Mouse (Mus musculus) right cerebral cortex, postnatal 14 days (tissue): ENCODE results near the gene Mcat.
A peak's percentile ranks its signal among the peaks of the same experiment; 100 is the strongest.

Source experiments
- DNase-seq: peaks from one replicate; pipeline ENCODE4 v3.0.0; 2022

Mcat gene

GRCm38 (mm10) chr15:83563327-83563856, at the start of gene Mcat, which contains the start of gene Tspo:
Gene Mcat, minus strand, starts transcription at chr15:83563787.
Gene Tspo, plus strand, starts transcription at chr15:83563592.
- no peak for DNase-seq

- DNase-seq: peak; percentile 72
Observed at GRCm38 (mm10) chr15:83607115-83607802, 43.7 kb upstream of the Mcat start.

DNA sequence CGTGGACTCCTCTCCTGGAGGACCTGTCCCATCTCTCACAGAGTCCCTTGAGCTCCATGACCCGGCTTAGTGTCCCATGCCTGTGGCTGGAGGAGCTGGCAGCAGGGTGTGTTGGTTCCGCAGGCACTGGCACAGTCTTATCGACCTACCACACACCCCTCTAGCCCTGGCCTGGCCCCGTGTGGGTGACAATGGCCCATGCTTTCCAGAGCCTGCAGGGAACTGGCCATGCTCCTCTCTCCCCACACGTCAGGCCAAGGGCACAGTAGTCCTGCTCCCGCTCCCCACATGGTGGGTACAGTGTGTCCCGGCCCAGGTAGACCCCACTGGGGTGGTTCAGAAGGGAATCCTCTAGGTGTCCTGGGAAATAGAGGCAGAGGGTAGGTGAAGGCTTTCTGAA, 43.1 kb upstream of the Mcat start:
- no peak for DNase-seq

GRCm38 (mm10) chr15:83606216-83606615, 42.6 kb upstream of the Mcat start:
- DNase-seq: no peak

DNA sequence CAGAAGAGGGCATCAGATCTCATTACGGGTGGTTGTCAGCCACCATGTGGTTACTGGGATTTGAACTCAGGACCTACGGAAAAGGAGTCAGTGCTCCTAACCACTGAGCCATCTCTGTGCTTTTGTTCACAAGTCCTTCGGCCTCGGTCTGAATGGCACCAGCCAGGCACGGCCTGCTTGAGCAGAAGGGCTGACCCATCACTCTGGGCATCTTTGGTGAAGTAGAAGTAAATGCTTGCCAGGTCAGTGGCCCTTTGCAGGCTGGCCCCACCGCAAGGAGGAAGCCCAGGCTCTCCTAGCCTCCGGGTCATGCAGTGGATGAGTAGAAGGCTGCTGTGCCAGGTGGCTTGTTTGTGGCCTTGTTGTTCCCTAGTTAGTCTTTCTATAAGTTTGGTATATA, 39.8 kb upstream of the Mcat start:
- DNase-seq: no peak

DNA sequence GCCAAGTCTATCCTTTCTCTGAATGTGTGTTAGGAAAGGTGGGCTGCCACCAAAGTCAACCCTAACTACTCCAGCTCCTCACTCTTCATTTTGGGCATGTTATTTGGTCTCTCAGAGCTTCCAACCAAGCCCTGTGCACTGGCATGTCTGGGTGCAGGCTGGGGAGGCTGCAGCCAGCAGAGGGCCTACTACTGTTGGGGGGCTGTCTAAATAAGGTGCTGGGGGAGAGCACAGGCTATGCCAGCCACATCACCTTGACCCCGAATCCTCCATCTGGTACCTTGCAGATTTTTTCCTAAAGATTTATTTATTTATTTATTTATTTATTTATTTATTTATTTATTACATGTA, 39.4 kb upstream of the Mcat start:
- no peak for DNase-seq

GRCm38 (mm10) chr15:83602372-83603045, 38.9 kb upstream of the Mcat start:
- DNase-seq: no peak

- DNase-seq: no peak
Observed at GRCm38 (mm10) chr15:83601185-83601584, 37.6 kb upstream of the Mcat start.

GRCm38 (mm10) chr15:83596833-83597232, 33.2 kb upstream of the Mcat start:
- DNase-seq: no peak

DNA sequence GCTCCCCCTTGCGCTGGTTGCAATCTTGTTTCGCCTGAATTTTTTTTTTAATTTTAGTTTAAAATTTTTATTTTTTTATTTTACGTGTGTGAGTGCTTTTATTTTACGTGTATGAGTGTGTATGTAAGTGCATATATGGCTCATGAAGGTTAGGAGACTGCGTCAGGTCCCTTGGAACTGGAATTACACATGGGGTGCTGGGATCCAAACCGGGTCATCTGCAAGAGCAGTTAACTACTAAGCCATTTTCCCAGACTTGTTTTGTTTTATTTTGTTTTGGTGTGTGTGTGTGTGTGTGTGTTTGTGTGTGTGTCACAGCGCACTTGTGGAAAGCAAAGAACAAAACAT, 31.8 kb upstream of the Mcat start:
- DNase-seq: no peak

- peak; percentile 96 for DNase-seq
Observed at GRCm38 (mm10) chr15:83594513-83595363, 31.2 kb upstream of the Mcat start, which contains the start of gene Ttll12. Gene Ttll12, minus strand, starts transcription at chr15:83595157.

GRCm38 (mm10) chr15:83593702-83594512, 30.3 kb upstream of the Mcat start:
- no peak for DNase-seq

DNA sequence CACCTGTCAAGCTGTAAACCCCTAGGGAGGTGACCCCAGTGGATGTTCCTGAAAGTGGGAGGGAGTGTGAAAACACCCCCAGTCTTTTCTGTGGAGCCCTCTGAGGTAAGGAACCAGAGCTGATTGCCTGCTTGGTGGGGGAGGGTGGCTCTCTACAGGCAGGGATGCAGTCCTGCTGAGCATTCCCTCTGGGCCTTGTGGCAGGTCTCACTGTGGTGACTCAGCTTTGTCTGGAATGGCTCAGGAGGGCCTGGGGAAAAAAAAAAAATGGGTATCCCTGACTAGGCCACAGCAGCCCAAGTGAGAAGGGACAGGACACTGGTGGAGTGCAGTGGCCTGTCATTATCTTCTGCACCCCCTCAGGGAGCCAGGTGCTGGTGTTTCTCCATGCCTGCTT, 29.6 kb upstream of the Mcat start:
- no peak for DNase-seq

DNA sequence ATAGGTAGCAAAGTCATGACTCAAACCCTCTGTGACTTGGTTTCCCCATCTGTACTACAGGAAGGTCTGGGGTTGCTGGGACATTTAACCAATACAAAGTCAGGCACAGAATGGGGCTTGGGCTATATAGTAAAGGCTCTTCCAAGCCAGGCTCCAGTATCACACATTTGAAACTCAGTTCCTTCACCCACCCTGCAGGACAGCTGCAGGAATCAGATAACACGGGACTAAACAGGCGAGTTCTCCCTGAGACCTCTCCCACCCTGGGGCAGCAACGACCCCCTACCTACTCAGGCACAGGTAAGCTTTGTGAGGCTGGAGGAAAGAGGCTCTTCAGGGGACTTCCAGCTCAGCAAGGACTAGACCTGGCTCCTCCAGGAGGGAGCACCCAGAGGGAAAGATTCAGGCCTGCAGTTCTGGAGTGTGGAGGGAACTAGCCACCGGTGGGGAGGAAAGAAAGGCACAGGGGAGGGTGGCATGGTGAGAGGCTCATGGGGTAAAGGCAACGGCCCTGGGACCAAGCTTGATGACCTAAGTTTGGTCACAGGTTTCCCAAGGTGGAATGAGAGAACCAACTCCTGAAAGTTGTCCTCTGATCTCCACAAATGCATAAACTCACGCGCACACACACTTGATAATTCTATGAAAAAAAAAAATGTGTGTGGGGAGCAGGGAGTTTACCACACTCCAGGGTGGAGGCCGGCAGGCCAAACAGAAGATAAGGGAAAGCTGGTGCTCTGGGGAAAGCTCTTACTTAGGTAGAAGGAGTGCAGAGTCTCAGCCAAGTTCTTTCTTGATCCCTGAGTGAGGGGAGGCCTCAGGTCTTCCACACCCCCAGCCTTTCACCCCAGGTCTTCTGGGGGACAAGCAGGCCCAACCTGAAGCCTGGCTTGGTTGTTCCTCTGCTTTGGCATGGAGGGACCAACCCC, 28.9 kb upstream of the Mcat start:
- no peak for DNase-seq

DNA sequence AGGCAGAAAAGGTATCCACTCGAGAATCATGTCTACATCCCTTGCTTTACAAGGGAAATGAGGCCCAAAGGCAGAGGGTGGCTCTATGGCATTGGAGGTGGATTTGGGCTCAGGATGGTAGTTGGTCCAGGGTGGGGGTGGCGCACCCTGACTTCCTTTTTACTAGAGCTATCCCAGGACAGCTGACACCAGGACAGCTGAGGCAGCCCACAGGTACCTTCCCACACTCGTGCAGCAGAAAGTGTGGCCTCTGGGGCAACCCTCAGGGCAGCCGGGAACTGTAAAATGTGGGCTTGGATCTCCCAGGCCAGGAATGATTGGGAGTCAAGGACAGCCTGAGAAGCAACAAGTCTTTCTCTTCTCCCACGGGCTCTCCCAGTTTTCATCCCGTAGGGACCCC, 28.2 kb upstream of the Mcat start:
- DNase-seq: no peak

DNA sequence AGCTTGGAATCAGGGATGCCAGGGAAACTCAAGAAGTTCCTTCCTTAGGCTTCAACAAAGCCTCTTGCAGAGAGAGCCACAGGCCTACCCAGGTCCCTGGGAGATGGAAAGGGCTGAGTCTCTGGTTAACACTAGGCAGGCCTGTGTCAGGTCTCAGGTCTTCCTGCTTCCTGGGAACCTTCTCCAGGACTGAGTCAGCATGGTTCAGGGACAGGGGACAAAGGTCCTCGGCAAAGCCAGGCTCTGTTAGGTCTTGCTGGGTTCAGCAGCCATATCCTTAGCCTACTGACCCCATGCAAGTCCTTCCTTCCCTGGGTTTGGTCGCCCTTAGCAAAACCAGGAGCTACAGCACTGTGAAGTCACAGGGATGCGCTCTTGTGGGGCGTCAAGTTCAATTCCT, 27.3 kb upstream of the Mcat start:
- no peak for DNase-seq

GRCm38 (mm10) chr15:83584741-83585220, 21.2 kb upstream of the Mcat start:
- no peak for DNase-seq

- DNase-seq: no peak
Observed at GRCm38 (mm10) chr15:83583419-83584156, 20.0 kb upstream of the Mcat start.

DNA sequence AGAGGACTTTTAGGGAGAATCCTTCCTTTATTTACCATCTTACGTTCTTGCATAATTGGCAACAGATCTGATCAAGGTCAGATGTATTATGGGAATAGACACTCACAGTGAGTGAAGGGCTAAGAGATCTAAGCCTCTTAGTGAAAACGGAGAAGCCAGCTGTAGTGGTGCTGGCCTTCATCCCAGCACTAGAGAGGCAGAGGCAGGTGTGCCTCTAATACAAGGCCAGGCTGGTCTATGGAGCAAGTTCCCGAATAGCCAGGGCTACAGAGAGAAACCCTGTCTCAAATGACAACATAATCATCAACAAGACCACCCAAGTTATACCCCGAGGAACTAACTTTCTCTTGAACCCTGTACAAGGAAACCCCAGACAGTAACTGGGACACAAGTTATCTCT, 19.3 kb upstream of the Mcat start:
- no peak for DNase-seq

GRCm38 (mm10) chr15:83576651-83577050, 13.1 kb upstream of the Mcat start:
- DNase-seq: no peak

DNA sequence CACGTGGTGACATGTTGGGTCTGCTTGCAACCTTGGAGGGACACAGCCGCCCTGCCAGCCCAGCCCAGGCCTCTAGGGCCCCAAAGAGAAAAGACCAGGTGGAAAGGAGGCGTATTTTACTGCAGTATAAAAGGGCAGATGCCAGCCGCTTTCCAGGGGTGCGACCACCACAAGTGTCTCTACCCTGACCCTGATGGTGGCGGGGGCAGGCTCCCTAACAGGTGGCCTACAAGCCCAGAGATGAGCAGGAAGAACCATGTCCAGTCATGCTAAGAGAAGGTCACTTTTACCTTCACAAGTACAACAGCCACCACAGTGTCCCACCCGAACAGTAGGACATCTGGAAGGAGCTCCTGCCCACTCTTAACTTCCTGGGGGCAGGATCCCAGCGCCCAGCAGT, 12.0 kb upstream of the Mcat start:
- no peak for DNase-seq
